Mouse (Mus musculus): ENCODE measurements at regions not wholly inside any gene's neighbourhood (a gene's known extent, or its start where the extent isn't known, plus 50 kb on each side); places are given as distances from the start of the nearest gene placed in this dataset.

GRCm38 (mm10) chr11:37806761-37807160, 571.0 kb upstream of the Tenm2 start:
- Histone ChIP-seq H3K4me3 (replicated peaks; ENCODE audit: low read length) (no peak overlapping the region), H3K27me3 (ENCODE audit: insufficient read depth, low read length) (no peaks in the 10 kb centered on the region), H3K4me1 (replicated peaks; ENCODE audit: low read depth, low read length) (no peaks in the 10 kb centered on the region), H3K36me3 (ENCODE audit: insufficient read depth, low read length) (no peaks in the 10 kb centered on the region), H3K9me3 (ENCODE audit: low read length) (no peaks in the 10 kb centered on the region)
- TF ChIP-seq CTCF (conservative IDR thresholded peaks at IDR 0.05; ENCODE audit: low read length) = no peak
- TF ChIP-seq POU5F1 (IDR thresholded peaks at IDR 0.05; ENCODE audit: borderline replicate concordance, low read length) = no peak
- no peak for TF ChIP-seq NANOG (IDR thresholded peaks at IDR 0.05; ENCODE audit: borderline replicate concordance, low read length)

- H3K4me3 ChIP-seq (replicated peaks; ENCODE audit: low read length) = no peak overlapping the region
- H3K36me3 ChIP-seq (ENCODE audit: insufficient read depth, low read length) = no peaks in the 10 kb centered on the region
- H3K4me1 ChIP-seq (replicated peaks; ENCODE audit: low read depth, low read length) = no peaks in the 10 kb centered on the region
- TF ChIP-seq POU5F1 (IDR thresholded peaks at IDR 0.05; ENCODE audit: borderline replicate concordance, low read length) = no peak
- TF ChIP-seq CTCF (conservative IDR thresholded peaks at IDR 0.05; ENCODE audit: low read length) = no peak
- TF ChIP-seq NANOG (IDR thresholded peaks at IDR 0.05; ENCODE audit: borderline replicate concordance, low read length) = no peak
- H3K9me3 ChIP-seq (ENCODE audit: low read length) = no peaks in the 10 kb centered on the region
- no peaks in the 10 kb centered on the region for H3K27me3 ChIP-seq (ENCODE audit: insufficient read depth, low read length)
Measured at GRCm38 (mm10) chr11:37798783-37799318, 563.1 kb upstream of the Tenm2 start.

- no peak overlapping the region for H3K4me3 ChIP-seq (replicated peaks; ENCODE audit: low read length)
- H3K27me3 ChIP-seq (ENCODE audit: insufficient read depth, low read length) = no peaks in the 10 kb centered on the region
- TF ChIP-seq CTCF (conservative IDR thresholded peaks at IDR 0.05; ENCODE audit: low read length) = no peak
- TF ChIP-seq POU5F1 (IDR thresholded peaks at IDR 0.05; ENCODE audit: borderline replicate concordance, low read length) = no peak
- TF ChIP-seq NANOG (IDR thresholded peaks at IDR 0.05; ENCODE audit: borderline replicate concordance, low read length) = no peak
- no peaks in the 10 kb centered on the region for H3K9me3 ChIP-seq (ENCODE audit: low read length)
- H3K36me3 ChIP-seq (ENCODE audit: insufficient read depth, low read length) = no peaks in the 10 kb centered on the region
- no peaks in the 10 kb centered on the region for H3K4me1 ChIP-seq (replicated peaks; ENCODE audit: low read depth, low read length)
Measured at GRCm38 (mm10) chr11:37772481-37773089, 536.8 kb upstream of the Tenm2 start.

GRCm38 (mm10) chr11:37770881-37771280, 535.1 kb upstream of the Tenm2 start:
- Histone ChIP-seq H3K27me3 (ENCODE audit: insufficient read depth, low read length) (no peaks in the 10 kb centered on the region), H3K9me3 (ENCODE audit: low read length) (no peaks in the 10 kb centered on the region), H3K36me3 (ENCODE audit: insufficient read depth, low read length) (no peaks in the 10 kb centered on the region), H3K4me3 (replicated peaks; ENCODE audit: low read length) (no peak overlapping the region), H3K4me1 (replicated peaks; ENCODE audit: low read depth, low read length) (no peaks in the 10 kb centered on the region)
- TF ChIP-seq POU5F1 (IDR thresholded peaks at IDR 0.05; ENCODE audit: borderline replicate concordance, low read length) = no peak
- no peak for TF ChIP-seq CTCF (conservative IDR thresholded peaks at IDR 0.05; ENCODE audit: low read length)
- no peak for TF ChIP-seq NANOG (IDR thresholded peaks at IDR 0.05; ENCODE audit: borderline replicate concordance, low read length)

- Histone ChIP-seq H3K36me3 (ENCODE audit: insufficient read depth, low read length) (no peaks in the 10 kb centered on the region), H3K9me3 (ENCODE audit: low read length) (no peaks in the 10 kb centered on the region), H3K27me3 (ENCODE audit: insufficient read depth, low read length) (no peaks in the 10 kb centered on the region), H3K4me1 (replicated peaks; ENCODE audit: low read depth, low read length) (no peaks in the 10 kb centered on the region), H3K4me3 (replicated peaks; ENCODE audit: low read length) (no peak overlapping the region)
- TF ChIP-seq NANOG (IDR thresholded peaks at IDR 0.05; ENCODE audit: borderline replicate concordance, low read length) (no peak), CTCF (conservative IDR thresholded peaks at IDR 0.05; ENCODE audit: low read length) (no peak), POU5F1 (IDR thresholded peaks at IDR 0.05; ENCODE audit: borderline replicate concordance, low read length) (no peak)
Measured at GRCm38 (mm10) chr11:37768121-37768520, 532.4 kb upstream of the Tenm2 start.

- no peaks in the 10 kb centered on the region for H3K36me3 ChIP-seq (ENCODE audit: insufficient read depth, low read length)
- no peaks in the 10 kb centered on the region for H3K9me3 ChIP-seq (ENCODE audit: low read length)
- no peak overlapping the region for H3K4me3 ChIP-seq (replicated peaks; ENCODE audit: low read length)
- TF ChIP-seq NANOG (IDR thresholded peaks at IDR 0.05; ENCODE audit: borderline replicate concordance, low read length) (no peak), POU5F1 (IDR thresholded peaks at IDR 0.05; ENCODE audit: borderline replicate concordance, low read length) (no peak), CTCF (conservative IDR thresholded peaks at IDR 0.05; ENCODE audit: low read length) (no peak)
- H3K4me1 ChIP-seq (replicated peaks; ENCODE audit: low read depth, low read length) = no peaks in the 10 kb centered on the region
- H3K27me3 ChIP-seq (ENCODE audit: insufficient read depth, low read length) = no peaks in the 10 kb centered on the region
Measured at GRCm38 (mm10) chr11:37735992-37736391, 500.2 kb upstream of the Tenm2 start.

GRCm38 (mm10) chr11:37735501-37735900, 499.7 kb upstream of the Tenm2 start:
- no peaks in the 10 kb centered on the region for H3K27me3 ChIP-seq (ENCODE audit: insufficient read depth, low read length)

GRCm38 (mm10) chr11:37696981-37697380, 461.2 kb upstream of the Tenm2 start:
- TF ChIP-seq NANOG (IDR thresholded peaks at IDR 0.05; ENCODE audit: borderline replicate concordance, low read length) = no peak
- Histone ChIP-seq H3K4me3 (replicated peaks; ENCODE audit: low read length) (no peak overlapping the region), H3K27me3 (ENCODE audit: insufficient read depth, low read length) (no peaks in the 10 kb centered on the region), H3K9me3 (ENCODE audit: low read length) (no peaks in the 10 kb centered on the region), H3K36me3 (ENCODE audit: insufficient read depth, low read length) (no peaks in the 10 kb centered on the region), H3K4me1 (replicated peaks; ENCODE audit: low read depth, low read length) (no peaks in the 10 kb centered on the region)

More at GRCm38 (mm10) chr11:37735501-37735900, 499.7 kb upstream of the Tenm2 start:
- H3K4me1 ChIP-seq (replicated peaks; ENCODE audit: low read depth, low read length) = no peaks in the 10 kb centered on the region
- TF ChIP-seq POU5F1 (IDR thresholded peaks at IDR 0.05; ENCODE audit: borderline replicate concordance, low read length) (no peak), NANOG (IDR thresholded peaks at IDR 0.05; ENCODE audit: borderline replicate concordance, low read length) (no peak), CTCF (conservative IDR thresholded peaks at IDR 0.05; ENCODE audit: low read length) (no peak)
- H3K9me3 ChIP-seq (ENCODE audit: low read length) = no peaks in the 10 kb centered on the region
- H3K4me3 ChIP-seq (replicated peaks; ENCODE audit: low read length) = no peak overlapping the region
- no peaks in the 10 kb centered on the region for H3K36me3 ChIP-seq (ENCODE audit: insufficient read depth, low read length)

Data from E14TG2a.4 (cell line).